ENCODE assay signal across 8 mouse cellular contexts in genomic region chr9:100446059-100446686, GRCm38 (mm10). TPM values are rescaled to one million over a fixed set of nuclear protein-coding genes. Genes with fewer than 3 reads are reported as not detected.
DNase-seq lines count a peak whose midpoint lies in the region; ATAC-seq and TF ChIP-seq lines count a peak whose summit lies in the region.

No protein-coding gene starts in this region.

- H3K36me3 ChIP-seq in ES-E14 (ENCODE audit: control insufficient read depth, insufficient read depth, low read length, poor library complexity, severe bottlenecking): no peaks in the 10 kb centered on the region
- no peaks in the 10 kb centered on the region for H3K36me3 ChIP-seq in heart, embryonic 14.5 days (ENCODE audit: control insufficient read depth, insufficient read depth, low read length)
- no peaks in the 10 kb centered on the region for H3K36me3 ChIP-seq in liver, embryonic 15.5 days (replicated peaks)
- H3K36me3 ChIP-seq in neural tube, embryonic 11.5 days (ENCODE audit: control insufficient read depth, insufficient read depth, low read length): no peaks in the 10 kb centered on the region

- H3K27ac ChIP-seq in ES-E14 (ENCODE audit: insufficient read depth, low read depth, low read length, poor library complexity, severe bottlenecking): no peak overlapping the region
- peak overlapping the region in 1 of 2 experiments; percentile 21; a peak in 1 of 4 replicates for H3K27ac ChIP-seq in heart, embryonic 14.5 days (replicated peaks in 1 of 2; ENCODE audit: control insufficient read depth in 1 of 2, insufficient read depth in 1 of 2, low read depth in 2 of 2, low read length in 2 of 2)
- no peak overlapping the region for H3K27ac ChIP-seq in liver, embryonic 15.5 days (replicated peaks)
- 0 out of 2 replicates have a peak overlapping the region, but pooled peaks have one; percentile 56 for H3K27ac ChIP-seq in neural tube, embryonic 11.5 days (ENCODE audit: low read depth, low read length)

- H3K9me3 ChIP-seq in ES-E14 (ENCODE audit: control insufficient read depth, insufficient read depth, low read depth, low read length): no peaks in the 10 kb centered on the region
- H3K9me3 ChIP-seq in heart, embryonic 14.5 days (ENCODE audit: control insufficient read depth, low read length): no peaks in the 10 kb centered on the region
- H3K9me3 ChIP-seq in liver, embryonic 15.5 days (replicated peaks): no peaks in the 10 kb centered on the region
- no peaks in the 10 kb centered on the region for H3K9me3 ChIP-seq in neural tube, embryonic 11.5 days (ENCODE audit: control insufficient read depth, low read length)

- H3K4me3 ChIP-seq in ES-E14 (ENCODE audit: insufficient read depth in 1 of 2, low read depth in 1 of 2, low read length in 2 of 2, poor library complexity in 1 of 2, severe bottlenecking in 1 of 2): peak overlapping the region; percentile 72 to 88
- H3K4me3 ChIP-seq in heart, embryonic 14.5 days (ENCODE audit: control insufficient read depth in 1 of 2, insufficient read depth in 1 of 2, low read depth in 1 of 2, low read length in 2 of 2): peak overlapping the region; percentile 49 to 51
- peak overlapping the region; percentile 49 for H3K4me3 ChIP-seq in liver, embryonic 15.5 days (replicated peaks)
- peak overlapping the region; percentile 58 for H3K4me3 ChIP-seq in neural tube, embryonic 11.5 days (ENCODE audit: low read depth, low read length)

- H3K9ac ChIP-seq in ES-E14 (ENCODE audit: insufficient read depth, low read depth, low read length, poor library complexity, severe bottlenecking): peak overlapping the region; percentile 76
- peak overlapping the region; percentile 66 for H3K9ac ChIP-seq in heart, embryonic 14.5 days (ENCODE audit: low read length)
- H3K9ac ChIP-seq in liver, embryonic 15.5 days: no peak overlapping the region
- peak overlapping the region; percentile 68 for H3K9ac ChIP-seq in neural tube, embryonic 11.5 days (ENCODE audit: low read length)

- no peaks in the 10 kb centered on the region for H3K4me1 ChIP-seq in ES-E14 (ENCODE audit: control insufficient read depth in 2 of 2, insufficient read depth in 2 of 2, low read length in 2 of 2, poor library complexity in 1 of 2)
- peaks cover 0 to 3% of the 10 kb centered on the region in 2 experiments; a peak in 1 of 4 replicates for H3K4me1 ChIP-seq in heart, embryonic 14.5 days (ENCODE audit: control insufficient read depth in 2 of 2, insufficient read depth in 2 of 2, low read length in 2 of 2)
- no peaks in the 10 kb centered on the region for H3K4me1 ChIP-seq in liver, embryonic 15.5 days (replicated peaks)
- H3K4me1 ChIP-seq in neural tube, embryonic 11.5 days (ENCODE audit: control insufficient read depth, insufficient read depth, low read length): no peaks in the 10 kb centered on the region

- DNase-seq in ES-E14 (ENCODE audit: low read depth, low spot score): peak; percentile 65
- peak; percentile 11 for DNase-seq in c-Kit-negative CD71-positive TER-119-positive erythroid progenitor cells, embryonic 14.5 days (ENCODE audit: low read depth, low spot score)
- DNase-seq in kidney, postnatal 25 days: peak; percentile 72 to 87
- peak; percentile 85 for DNase-seq in neural tube, embryonic 11.5 days (ENCODE audit: low spot score)
- peak; percentile 92 for DNase-seq in testis, postnatal 10 days (ENCODE audit: low spot score)

- WGBS in heart, embryonic 14.5 days: under 1% methylated on average over 32 of the region's 32 CpGs
- under 1% methylated on average over 32 of the region's 32 CpGs for WGBS in liver, embryonic 15.5 days (ENCODE audit: insufficient replicate concordance)
- WGBS in neural tube, embryonic 11.5 days: under 1% methylated on average over 32 of the region's 32 CpGs

- peak; percentile 67 for ATAC-seq in erythroid progenitor cell, adult 5-6 weeks (replicated peaks; ENCODE audit: low FRiP score, poor library complexity, severe bottlenecking)
- peak; percentile 52 for ATAC-seq in heart, embryonic 14.5 days (ENCODE audit: insufficient number of reproducible peaks, insufficient read depth, low FRiP score, low read depth)
- ATAC-seq in liver, embryonic 15.5 days (ENCODE audit: insufficient read depth): peak; percentile 52; the same call in 1 of the 2 replicates
- ATAC-seq in neural tube, embryonic 11.5 days (ENCODE audit: insufficient read depth, low FRiP score, low TSS enrichment): peak; percentile 82

- peak overlapping the region; percentile 88 for H3K4me2 ChIP-seq in heart, embryonic 14.5 days (ENCODE audit: low read length)
- peak overlapping the region; percentile 74 for H3K4me2 ChIP-seq in liver, embryonic 15.5 days
- H3K4me2 ChIP-seq in neural tube, embryonic 11.5 days (ENCODE audit: low read depth): peak overlapping the region; percentile 86

- in situ Hi-C loops in ES-E14 (cut with MboI; ENCODE audit: low sequenced_read_pairs in 2 of 2, unreplicated experiment in 2 of 2): no loop called here

- H3K27me3 ChIP-seq in heart, embryonic 14.5 days (ENCODE audit: control insufficient read depth, insufficient read depth, low read length): peaks cover 14% of the 10 kb centered on the region; the same call in 1 of the 2 replicates
- H3K27me3 ChIP-seq in liver, embryonic 15.5 days: peaks cover 9% of the 10 kb centered on the region
- no peaks in the 10 kb centered on the region for H3K27me3 ChIP-seq in neural tube, embryonic 11.5 days (ENCODE audit: control insufficient read depth, insufficient read depth, low read length)

TF ChIP-seq in ES-E14, 5 proteins besides CTCF, POLR2A, EP300 and RAD21:
- TF ChIP-seq ZC3H11A (IDR thresholded peaks at IDR 0.05; ENCODE audit: borderline replicate concordance, low read depth, low read length) (peak; percentile 34; the same call in 1 of the 2 replicates), CHD2 (IDR thresholded peaks at IDR 0.05; ENCODE audit: low read depth, low read length) (no peak), ZNF384 (IDR thresholded peaks at IDR 0.05; ENCODE audit: low read depth, low read length) (no peak), HCFC1 (IDR thresholded peaks at IDR 0.05; ENCODE audit: borderline replicate concordance, insufficient read depth, low read length) (no peak)
TF ChIP-seq in ES-E14: peak in this region for 1.

RNA-seq across cellular contexts. Expression of gene Il20rb, which starts 40.4 kb away (rescaled TPM):
- total RNA-seq in ES-E14 (2012; rRNA removed): 3.3 and 3.7 TPM in 2 replicates
- total RNA-seq in erythroid progenitor cell, adult 5-6 weeks (2015; ENCODE audit: low replicate concordance): not detected in 2 replicates
- 0.64 TPM in 1 of 2 replicates, not detected in the other for total RNA-seq in erythroid progenitor cell, adult 5-6 weeks (2017; ENCODE audit: low replicate concordance)
- 0.69 and 0.94 TPM in 2 replicates for polyA plus RNA-seq in heart, embryonic 14.5 days (2014; fragmentation: Nextera tagmentation; extraction: Ambion mirVana)
- polyA plus RNA-seq in liver, embryonic 15.5 days (2015; fragmentation: Nextera tagmentation; extraction: Ambion mirVana): 0.25 and 0.54 TPM in 2 replicates
- polyA plus RNA-seq in neural tube, embryonic 11.5 days (2014; fragmentation: Nextera tagmentation; extraction: Ambion mirVana): 0.58 and 0.82 TPM in 2 replicates

Comparison
In these comparisons a context has a peak if more than half of its experiments do, and no peak if none do; other contexts are left out.
1. DNase-seq: peak in every context shown above with its lines; median percentile 92 in testis, postnatal 10 days; 85 in neural tube, embryonic 11.5 days; 80 in kidney, postnatal 25 days; 65 in ES-E14; 11 in c-Kit-negative CD71-positive TER-119-positive erythroid progenitor cells, embryonic 14.5 days.